Mouse (Mus musculus): ENCODE measurements at regions not wholly inside any gene's neighbourhood (a gene's known extent, or its start where the extent isn't known, plus 50 kb on each side); places are given as distances from the start of the nearest gene placed in this dataset.

DNA sequence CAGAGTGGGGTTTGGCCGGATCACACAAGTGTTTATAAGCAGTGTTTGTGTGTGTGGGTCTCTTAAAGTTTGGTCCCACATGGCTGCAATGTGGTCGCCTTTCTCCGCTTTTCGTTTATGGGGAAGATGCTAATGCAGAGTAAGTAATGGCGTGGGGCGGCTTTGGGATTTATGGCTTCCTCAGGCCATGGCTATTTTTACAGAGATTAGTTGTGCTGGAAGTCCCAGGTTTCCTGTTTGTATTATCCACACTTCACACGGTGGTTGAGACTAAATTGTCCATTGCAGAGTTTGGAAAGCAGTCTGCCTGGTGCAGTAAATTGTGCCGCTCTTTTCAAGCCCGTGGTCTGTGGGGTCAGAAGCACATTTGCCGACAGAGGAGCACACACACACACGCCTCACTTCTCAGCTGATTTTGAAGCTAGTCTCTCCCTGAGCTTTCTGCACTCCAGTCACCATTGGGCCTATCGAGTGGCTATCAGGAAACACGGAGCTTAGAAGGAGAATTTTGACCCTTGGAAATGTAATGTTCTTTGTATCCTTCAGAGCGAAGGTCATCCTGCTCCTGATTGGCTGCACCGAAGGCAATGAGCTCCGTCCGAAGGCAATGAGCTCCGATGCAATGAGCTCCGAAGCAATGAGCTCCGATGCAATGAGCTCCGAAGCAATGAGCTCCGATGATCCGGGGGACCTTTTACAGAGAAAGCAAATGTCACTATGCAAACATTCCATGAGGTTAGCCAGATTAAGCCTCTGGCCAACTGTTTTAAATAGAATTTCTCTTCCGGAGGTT, 142.9 kb upstream of the Dkk2 start:
- no peak for DNase-seq (ENCODE audit: extremely low spot score in 1 of 2, low spot score in 2 of 2)
- H3K27ac ChIP-seq, result no peak overlapping the region
- intact Hi-C loops (cut with DNase I), result no loop called here
- TF ChIP-seq CTCF (IDR thresholded peaks at IDR 0.05), result no peak
- no peak overlapping the region for H3K4me3 ChIP-seq

DNA sequence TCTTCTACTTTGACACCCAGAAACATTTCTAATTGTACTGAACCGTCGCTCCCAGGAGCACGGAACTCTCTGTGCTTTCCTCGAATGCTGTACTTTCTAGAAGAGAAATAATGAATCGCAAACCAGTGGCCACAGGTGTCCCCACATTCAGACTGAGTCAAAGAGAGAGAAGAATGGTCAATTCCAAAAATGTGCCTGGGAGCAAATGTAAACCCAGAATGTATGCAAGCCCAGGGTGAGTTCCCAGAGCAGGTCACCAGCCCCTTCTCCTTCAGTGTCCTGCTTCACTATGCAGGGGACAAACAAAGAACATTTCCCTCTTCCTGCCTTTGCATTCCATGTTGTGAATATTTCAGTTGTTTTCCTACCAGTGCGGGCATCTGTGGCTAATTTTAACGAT, 141.7 kb upstream of the Dkk2 start:
- DNase-seq (ENCODE audit: extremely low spot score in 1 of 2, low spot score in 2 of 2), result no peak
- no peak overlapping the region for H3K4me3 ChIP-seq
- no peak overlapping the region for H3K27ac ChIP-seq
- intact Hi-C loops (cut with DNase I), result no loop called here
- TF ChIP-seq CTCF (IDR thresholded peaks at IDR 0.05), result no peak

DNA sequence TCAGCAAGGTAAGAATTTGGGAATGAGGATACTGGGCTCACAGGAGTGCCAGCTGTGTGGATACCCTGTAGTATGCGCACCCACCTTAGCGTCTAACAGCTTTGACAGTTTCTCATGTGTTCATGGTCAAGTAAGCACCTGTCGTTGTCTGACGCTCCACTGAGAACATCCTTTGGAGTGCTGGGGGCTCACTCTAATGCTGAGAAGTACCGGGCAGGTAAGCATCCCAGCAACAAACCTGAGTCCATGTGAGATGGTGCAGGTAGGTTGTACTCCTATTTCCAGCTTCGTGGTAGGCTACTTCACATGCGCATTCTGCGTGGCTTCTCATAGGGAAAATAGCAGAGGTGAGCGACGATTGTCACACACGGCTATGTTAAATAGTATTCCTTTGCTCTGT, 129.3 kb upstream of the Dkk2 start:
- no peak for DNase-seq (ENCODE audit: extremely low spot score in 1 of 2, low spot score in 2 of 2)
- intact Hi-C loops (cut with DNase I), result no loop called here
- TF ChIP-seq CTCF (IDR thresholded peaks at IDR 0.05), result no peak

DNA sequence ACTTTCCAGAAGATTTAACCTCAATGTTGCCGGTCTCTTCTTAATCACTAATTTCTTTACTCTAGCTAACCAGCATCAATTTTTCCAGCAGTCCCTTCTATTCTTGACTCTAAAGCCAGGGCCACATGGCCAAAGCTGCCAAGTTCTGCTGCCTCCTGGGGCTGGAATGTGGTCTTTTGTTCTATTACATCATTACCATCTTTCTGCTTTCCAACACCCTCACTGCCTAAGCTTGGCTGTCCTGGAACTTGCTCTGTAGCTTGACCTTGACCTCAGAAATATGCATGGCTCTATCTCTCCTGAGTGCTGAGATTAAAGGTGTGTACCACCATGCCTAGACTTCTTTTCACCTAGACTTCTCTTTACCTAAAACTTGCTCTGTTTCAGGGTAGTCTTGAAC, 124.5 kb upstream of the Dkk2 start:
- DNase-seq (ENCODE audit: extremely low spot score in 1 of 2, low spot score in 2 of 2), result no peak
- intact Hi-C loops (cut with DNase I), result no loop called here
- Histone ChIP-seq H3K27ac (no peak overlapping the region), H3K4me3 (no peak overlapping the region)
- no peak for TF ChIP-seq CTCF (IDR thresholded peaks at IDR 0.05)

More for the DNA sequence above, 129.3 kb upstream of the Dkk2 start:
- Histone ChIP-seq H3K27ac (no peak overlapping the region), H3K4me3 (no peak overlapping the region)

DNA sequence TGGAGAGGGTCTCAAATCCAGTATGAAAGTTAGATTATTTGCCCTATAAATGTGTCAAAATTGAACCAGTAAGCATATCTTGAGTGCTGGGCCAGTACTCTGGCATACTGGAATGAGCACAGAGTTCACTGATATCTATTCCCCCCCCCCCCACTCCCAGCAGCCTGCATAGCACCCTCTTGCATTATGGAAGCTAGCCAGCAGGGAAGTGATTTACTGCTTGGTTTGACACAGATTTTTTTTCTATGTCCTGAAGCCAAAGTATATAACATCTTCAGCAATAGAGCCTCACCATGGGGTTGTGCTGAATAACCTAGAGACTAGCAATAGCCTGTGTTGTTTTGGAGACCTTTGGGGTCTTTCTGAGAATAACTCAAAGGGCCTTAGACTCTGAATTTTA, 123.5 kb upstream of the Dkk2 start:
- intact Hi-C loops (cut with DNase I), result no loop called here
- DNase-seq (ENCODE audit: extremely low spot score in 1 of 2, low spot score in 2 of 2), result no peak
- no peak overlapping the region for H3K4me3 ChIP-seq
- no peak for TF ChIP-seq CTCF (IDR thresholded peaks at IDR 0.05)
- no peak overlapping the region for H3K27ac ChIP-seq

DNA sequence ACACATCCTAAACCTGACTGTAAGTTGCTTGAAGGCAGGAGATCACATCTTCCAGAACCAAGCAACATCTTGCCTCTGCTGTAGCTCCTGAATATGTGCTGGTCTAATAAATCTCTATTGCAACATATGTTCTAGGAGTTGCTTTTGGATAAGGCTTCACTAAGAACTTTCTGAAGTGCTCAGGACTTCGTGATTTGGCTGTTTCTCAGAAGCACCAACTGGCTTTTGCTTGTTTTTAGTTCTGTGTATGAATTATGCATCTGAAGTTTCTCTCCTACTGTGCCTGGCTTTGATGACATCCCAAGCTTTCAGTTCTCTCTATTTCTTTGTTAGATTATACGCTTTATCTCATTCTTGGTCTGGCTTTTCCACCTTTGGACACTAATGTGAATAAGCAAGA, 122.2 kb upstream of the Dkk2 start:
- intact Hi-C loops (cut with DNase I), result no loop called here
- no peak for DNase-seq (ENCODE audit: extremely low spot score in 1 of 2, low spot score in 2 of 2)
- Histone ChIP-seq H3K4me3 (no peak overlapping the region), H3K27ac (no peak overlapping the region)
- no peak for TF ChIP-seq CTCF (IDR thresholded peaks at IDR 0.05)

DNA sequence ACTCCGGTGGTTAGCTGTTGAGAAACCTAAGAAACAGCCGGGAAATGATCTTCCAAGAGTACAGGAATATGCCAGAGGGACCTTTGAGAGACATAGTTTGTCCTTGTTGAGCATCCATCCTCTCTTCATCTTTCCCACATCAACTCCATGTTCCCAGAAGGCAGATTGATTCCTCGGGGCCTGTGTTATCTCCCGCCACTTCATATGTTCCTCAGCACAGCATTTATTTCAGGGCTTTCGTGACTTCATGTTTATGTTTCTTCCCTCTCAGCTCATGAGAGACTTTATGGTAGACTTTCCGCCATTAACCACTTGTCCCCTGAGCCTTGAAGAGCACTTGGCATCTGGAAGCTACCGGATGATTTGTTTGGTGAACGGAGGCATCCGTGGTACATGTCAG, 120.1 kb upstream of the Dkk2 start:
- intact Hi-C loops (cut with DNase I), result no loop called here
- TF ChIP-seq CTCF (IDR thresholded peaks at IDR 0.05), result no peak
- Histone ChIP-seq H3K4me3 (no peak overlapping the region), H3K27ac (no peak overlapping the region)
- DNase-seq (ENCODE audit: extremely low spot score in 1 of 2, low spot score in 2 of 2), result no peak

DNA sequence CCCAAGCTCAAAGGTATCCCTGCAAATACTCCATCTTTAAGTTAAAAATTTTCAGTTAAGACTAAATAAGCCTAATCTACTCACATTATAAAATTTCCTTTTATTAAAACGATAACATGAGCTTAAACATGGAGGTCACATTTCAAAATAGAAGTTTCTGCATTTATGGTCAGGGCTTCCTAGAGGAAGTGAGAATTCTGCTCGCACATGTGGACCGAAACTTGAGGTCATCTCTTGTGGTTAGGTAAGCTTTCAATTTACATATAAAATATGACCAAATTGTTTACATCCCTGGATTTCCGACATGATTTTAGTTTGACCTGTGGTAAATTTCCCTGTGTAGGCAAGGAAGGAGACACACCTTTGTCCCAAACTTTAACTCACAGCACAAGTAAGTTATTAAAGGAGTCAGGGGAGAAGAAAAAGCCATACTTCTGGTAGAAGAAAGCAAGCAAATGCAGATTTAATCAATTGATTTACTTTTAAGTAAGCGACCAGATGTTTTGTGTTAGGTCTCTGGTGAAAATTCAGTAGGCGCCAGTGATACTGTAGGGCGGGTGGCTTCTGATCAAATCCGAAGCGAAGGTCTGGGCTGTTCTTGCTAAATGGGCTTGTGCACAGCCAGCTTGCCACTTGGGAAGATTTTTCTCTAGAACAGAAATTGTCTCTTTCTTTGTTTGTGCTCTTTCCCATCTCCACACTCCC, 119.5 kb upstream of the Dkk2 start:
- no peak for DNase-seq (ENCODE audit: extremely low spot score in 1 of 2, low spot score in 2 of 2)
- Histone ChIP-seq H3K4me3 (no peak overlapping the region), H3K27ac (no peak overlapping the region)
- no peak for TF ChIP-seq CTCF (IDR thresholded peaks at IDR 0.05)
- intact Hi-C loops (cut with DNase I), result no loop called here

DNA sequence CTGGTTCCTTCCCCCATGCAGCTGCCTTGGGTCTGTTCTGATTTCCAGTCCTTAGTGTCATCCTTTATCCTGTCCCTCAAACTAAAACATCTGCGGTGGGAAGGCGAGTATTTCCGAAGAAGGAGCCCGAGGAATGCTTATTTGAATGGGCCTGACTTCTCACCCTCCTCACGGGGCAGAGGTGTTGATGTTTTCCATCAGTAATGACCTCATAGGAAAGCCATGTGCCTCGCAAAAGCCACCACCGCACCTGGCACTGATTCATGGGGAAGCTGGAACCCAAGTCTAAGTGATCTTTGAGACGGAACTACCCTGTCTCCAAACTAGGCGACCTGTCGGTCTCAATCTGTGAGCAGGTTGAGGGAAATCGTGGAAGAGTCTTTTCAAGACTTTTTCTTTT, 117.8 kb upstream of the Dkk2 start:
- intact Hi-C loops (cut with DNase I), result no loop called here
- TF ChIP-seq CTCF (IDR thresholded peaks at IDR 0.05), result no peak
- no peak for DNase-seq (ENCODE audit: extremely low spot score in 1 of 2, low spot score in 2 of 2)
- Histone ChIP-seq H3K4me3 (no peak overlapping the region), H3K27ac (no peak overlapping the region)

DNA sequence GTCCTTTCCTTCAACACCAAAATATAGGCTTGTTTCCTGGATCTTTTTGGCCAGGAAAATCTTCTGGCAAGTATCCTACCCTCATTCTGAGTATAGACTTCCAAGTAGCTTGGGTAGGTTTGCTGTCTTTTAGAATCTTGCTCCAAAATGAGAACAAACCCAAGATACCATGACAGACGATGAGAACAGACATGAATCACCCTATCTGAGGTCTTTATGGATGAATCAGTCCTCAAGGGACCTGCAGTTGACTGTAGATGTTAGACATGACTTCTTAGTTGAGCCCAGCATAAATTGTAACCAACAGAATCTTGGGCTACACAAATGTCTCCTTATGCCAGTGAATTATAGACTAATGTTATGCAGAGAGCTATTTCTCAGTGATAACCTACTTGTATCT, 114.3 kb upstream of the Dkk2 start:
- Histone ChIP-seq H3K4me3 (no peak overlapping the region), H3K27ac (no peak overlapping the region)
- no peak for DNase-seq (ENCODE audit: extremely low spot score in 1 of 2, low spot score in 2 of 2)
- intact Hi-C loops (cut with DNase I), result loop anchor here (10.0 kb wide), 3 partner anchors 156 to 654 kb away; partner anchors contain the start of gene Gimd1
- TF ChIP-seq CTCF (IDR thresholded peaks at IDR 0.05), result no peak

DNA sequence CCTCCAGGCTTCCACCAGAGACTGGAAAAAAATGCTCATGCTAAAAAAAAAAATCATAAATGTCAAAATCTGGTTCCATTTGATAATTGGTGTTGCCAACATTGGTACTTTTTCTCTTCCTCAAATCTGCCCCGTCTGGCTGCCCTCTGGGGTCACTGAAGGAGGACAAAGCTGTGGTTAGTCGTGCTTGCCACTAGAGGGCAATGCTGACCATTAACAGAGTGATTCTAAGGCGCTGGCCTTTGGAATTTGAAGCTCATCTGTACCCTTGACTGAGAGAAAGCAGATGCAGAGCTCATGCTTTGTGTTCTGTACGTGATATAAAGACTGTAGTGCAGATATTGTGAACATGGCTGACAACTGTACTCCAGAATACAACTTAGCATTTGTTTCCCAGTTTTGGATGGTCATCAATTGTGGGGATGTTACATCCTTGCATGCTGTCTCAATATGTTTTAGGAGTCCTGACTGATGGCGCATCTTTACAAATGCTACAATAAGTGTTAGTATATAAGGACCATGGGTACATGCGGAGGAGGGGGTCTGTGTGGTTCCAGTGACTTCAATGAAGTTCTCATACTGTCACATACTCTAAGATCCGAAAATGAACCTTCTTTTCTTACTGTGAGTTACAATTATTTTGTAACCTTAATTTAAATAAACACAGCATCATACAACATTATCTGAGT, 109.0 kb upstream of the Dkk2 start:
- H3K4me3 ChIP-seq, result no peak overlapping the region
- TF ChIP-seq CTCF (IDR thresholded peaks at IDR 0.05), result peak; percentile 96
- intact Hi-C loops (cut with DNase I), result loop anchor here (2.0 to 10.0 kb wide), 7 partner anchors 109 to 727 kb away; partner anchors contain the start of genes Dkk2 and Gimd1
- H3K27ac ChIP-seq, result no peak overlapping the region
- peak; percentile 30 to 32 for DNase-seq (ENCODE audit: extremely low spot score in 1 of 2, low spot score in 2 of 2)

DNA sequence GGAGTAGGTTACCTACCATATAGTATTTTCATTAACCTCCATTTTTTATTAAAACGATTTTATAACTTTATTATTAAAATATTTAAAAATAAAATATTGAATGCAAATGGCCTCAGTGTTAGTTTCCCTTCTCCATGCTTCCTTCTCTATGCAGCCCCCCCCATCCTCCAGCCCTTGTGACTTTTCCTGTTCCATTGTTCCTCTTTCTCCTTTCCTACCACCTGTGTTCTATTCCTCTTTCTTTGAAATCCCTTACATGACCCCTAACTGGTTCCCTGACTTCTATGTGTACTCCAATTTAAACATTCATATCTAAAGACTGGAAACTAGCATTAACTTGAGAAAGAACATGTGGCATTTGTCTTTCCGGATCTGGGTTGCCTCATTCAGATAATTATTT, 101.8 kb upstream of the Dkk2 start:
- intact Hi-C loops (cut with DNase I), result no loop called here
- H3K4me3 ChIP-seq, result no peak overlapping the region
- no peak for DNase-seq (ENCODE audit: extremely low spot score in 1 of 2, low spot score in 2 of 2)
- no peak for TF ChIP-seq CTCF (IDR thresholded peaks at IDR 0.05)
- no peak overlapping the region for H3K27ac ChIP-seq

Measured in left cerebral cortex, adult 2 months (tissue).